Mouse (Mus musculus): ENCODE data around the gene Spata7.
"Not testable (repeated sequence)": the region's sequence is repeated elsewhere in the genome, so short reads cannot be mapped to it uniquely, and the experiment has no call there.

Gene Spata7

DNA sequence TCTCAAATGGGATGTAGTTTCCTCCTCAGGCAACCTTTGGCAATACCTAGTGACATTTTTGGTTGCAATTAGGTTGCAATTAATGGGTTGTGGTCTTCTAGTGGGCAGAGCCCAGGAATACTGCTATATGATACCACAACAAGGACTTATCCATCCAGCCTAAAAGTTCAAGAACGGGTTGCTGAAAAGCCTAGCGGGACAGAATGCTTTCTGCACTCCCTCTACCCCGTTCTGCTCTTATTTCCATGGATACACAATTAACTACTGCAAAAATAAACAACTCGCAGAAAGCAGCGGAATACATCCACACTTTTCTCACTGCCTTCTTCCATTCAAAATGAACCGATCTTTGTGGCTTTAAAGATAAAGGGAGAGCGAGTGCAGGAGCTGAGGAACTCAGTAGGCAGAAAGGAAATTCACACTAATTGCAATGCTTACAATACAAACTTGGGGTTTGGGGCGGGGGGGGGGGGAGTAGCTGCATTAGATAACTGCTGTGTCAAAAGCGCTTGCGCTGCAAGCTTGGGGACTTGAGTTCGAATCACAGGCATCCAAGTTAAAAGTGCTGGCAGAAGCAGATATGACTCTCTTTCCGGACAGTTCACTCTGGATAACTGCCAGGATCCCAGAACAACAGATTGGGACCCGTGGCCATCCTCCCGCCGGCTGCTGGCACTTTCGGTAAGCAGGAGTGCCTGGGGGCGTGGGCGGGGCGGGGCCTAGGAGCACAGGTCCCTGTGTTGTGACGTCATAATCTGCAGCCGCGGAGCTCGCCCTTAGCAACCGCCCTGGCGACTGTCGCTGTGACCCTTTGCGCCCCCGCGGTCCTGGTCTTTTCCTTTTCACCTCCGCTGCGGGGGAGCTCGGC is at the start of gene Spata7:
Gene Spata7, plus strand, starts transcription at position 766 of the 868 bp plus-strand sequence.
- DNase-seq = peak; percentile 65 to 69

DNA sequence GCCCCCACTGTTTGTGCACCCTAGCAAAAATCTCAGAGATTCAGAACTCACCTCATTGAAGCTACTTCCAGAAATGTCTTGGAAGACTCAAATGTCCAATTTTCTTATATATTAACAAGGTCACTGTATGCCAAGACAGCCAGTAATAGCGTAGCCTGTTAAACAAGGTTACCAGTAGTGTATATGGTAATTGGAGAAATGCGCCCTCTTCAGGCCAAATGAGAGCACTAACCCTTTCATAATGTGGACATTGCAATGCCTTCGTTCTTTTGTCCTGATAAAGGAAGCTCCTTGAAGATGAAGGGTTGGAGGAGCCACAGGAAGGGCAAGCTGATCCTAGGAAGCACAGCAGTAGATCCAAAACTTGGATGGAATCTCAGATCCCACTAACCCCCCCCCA is 42.7 kb upstream of the Spata7 start:
- peak in 1 of 2 experiments; percentile 22 for DNase-seq

DNA sequence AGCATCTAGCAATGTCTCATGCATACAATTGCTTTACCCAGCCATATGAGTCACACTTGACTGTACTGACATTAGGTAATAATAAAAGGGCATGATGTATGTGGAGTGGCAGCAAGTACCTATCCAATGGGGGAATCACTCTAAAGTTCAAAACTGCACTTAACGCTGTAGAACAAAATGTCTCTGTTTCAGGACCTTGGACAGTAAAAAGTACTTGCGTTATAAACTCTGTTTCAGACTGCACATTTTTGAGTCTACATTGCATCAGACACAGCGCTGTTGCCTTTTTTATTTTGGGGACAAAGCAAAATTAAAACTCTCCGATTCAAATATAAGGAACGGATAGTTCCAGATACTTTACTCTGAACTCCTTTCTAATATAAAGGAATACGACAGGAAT is 39.4 kb upstream of the Spata7 start:
- DNase-seq = no peak

DNA sequence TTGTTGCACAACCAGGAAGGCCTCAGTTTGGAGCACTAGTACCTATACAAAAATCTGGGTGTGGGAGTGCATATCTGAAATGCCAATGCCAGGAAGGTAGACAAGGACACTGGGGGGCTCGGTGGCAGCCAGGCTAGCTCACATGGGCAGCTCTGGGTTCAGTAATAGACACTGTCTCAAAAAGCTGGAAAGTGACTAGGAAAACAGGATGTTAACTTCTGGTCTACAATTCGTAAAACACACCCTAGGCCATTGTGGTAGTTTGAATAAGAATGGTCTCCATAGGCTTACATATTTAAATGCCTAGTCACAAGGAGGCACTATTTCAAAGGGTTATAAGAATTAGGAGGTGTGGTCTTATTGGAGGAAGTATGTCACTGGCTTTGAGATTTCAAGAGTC is 36.9 kb upstream of the Spata7 start:
- DNase-seq = no peak

DNA sequence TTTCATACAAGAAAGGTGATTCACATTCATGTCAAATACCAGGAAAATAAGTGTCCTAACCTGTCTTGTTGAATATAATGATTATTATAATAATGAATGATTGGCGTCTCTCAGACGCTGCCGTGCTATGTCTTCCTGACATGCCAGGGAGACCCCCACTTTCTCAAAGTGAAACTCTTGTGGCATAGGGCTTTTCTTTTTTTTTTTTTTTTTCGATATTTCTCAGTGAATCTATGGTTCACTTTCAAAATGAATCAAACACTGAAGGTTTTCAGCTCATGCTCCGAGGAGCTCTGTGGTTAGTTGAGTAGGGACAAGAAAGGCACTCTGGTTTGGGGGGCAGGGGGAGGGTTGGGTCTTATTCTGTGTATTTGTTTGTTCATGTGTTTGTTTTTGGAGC is 27.1 kb upstream of the Spata7 start:
- no peak for DNase-seq

DNA sequence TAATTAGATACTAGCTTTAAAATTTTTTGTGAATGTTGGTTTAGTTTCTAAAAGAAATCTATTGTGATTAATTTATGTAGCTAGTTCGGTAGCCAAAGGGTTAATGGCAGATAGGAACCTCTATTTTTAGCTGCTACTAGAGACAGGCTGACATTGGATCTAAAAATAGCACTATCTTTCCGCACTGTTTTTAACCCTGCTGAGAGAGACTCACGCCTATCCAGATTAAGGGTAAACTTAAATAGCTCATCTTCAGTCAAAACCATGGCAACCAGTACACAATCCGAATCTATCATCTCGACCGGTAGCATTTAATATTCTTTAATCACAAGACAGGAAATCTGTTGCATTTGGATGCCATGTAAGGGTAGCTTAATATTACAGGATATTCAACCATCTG is 25.8 kb upstream of the Spata7 start:
- DNase-seq = no peak

DNA sequence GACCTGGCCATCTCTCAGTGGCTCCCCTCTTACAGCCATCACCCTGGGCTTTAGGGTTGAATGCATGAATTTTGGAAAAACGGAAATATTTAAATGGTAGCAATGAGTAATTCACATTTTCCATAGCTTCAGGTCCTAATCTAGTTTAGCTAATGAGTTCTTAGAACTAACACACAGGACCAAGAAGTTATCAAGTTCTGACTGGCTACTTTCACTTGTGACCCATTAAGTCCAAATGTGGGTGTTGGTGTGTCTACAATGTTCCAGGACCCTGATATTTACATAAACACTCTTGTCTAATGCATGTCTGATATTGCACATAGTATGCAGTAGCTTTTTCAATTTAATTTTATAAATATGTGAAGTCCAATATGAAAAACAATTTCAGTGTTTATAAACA is 22.7 kb upstream of the Spata7 start:
- no peak for DNase-seq

DNA sequence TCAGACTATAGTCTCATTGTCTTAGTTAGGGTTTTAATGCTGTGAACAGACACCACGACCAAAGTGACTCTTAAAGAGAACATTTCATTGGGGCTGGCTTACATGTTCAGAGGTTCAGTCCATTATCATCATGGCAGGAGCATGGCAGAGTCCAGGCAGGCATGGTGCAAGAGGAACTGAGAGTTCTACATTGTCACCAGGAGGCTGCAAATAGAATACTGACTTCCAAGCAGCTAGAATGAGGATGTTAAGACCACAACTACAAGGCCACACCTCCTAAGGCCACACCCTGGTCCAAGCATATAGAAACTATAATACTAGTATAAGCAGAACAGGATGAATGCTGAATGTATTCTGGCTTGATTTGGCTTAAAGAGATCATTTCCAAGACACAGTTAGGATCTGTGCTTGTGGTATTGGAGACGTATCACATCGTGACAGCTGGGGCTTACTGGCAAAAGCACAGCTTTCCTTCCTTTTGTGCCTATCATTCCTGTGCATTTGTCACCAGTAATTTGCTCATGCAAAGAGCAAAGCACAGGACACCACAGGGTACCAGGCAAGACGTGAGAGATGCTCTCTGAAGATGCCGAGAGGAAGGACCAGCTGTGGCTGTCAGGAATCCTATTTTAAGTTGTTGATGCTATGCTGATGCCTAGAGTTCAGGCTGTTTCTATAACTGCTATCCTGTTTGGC is 21.2 kb upstream of the Spata7 start:
- DNase-seq = no peak

DNA sequence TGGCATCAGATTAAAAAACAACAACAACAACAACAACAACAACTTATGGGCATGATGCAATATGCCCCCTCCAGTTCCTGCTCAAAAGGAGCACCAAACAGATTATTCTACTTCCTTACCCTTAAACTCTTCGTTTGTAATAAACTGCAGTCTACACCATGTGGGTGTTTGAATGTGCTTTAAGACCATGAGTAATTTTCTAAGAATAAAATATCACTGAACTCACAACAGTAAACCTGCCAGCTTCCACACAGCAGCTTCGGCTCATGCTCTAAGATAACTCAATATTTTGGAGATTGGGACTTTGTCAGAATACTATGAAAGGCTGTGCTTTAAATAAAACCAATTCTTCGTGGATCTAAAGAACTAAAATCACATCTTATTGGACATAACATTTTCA is 17.6 kb upstream of the Spata7 start:
- DNase-seq = no peak

DNA sequence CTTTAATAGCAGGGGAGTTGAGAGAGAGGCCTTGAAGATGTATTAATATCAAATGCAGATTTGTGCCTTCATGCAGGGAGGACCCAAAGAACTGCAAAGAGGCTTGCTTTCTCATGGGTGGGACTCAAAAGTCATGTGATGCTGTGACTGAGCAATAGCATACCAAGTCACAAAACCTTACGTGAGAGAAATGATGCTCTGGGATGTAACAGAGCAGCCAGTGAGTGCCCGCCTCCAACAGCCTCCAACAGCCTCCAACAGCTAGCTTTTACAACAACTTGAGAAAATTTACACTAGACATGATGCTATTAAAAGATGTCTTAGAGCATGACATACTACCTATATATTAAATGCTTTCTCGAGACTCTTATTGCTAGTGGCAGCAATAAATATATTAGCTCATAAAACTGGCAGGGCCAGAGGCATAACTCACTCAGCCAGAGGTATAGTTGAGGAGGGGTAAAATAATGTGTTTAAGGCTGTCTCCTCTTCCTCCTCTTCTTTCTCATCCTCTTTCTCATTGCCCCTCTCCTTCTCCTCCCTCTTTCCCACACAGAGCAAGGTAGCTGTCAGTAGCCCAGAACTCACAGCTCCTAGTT is 12.9 kb upstream of the Spata7 start:
- DNase-seq = no peak

DNA sequence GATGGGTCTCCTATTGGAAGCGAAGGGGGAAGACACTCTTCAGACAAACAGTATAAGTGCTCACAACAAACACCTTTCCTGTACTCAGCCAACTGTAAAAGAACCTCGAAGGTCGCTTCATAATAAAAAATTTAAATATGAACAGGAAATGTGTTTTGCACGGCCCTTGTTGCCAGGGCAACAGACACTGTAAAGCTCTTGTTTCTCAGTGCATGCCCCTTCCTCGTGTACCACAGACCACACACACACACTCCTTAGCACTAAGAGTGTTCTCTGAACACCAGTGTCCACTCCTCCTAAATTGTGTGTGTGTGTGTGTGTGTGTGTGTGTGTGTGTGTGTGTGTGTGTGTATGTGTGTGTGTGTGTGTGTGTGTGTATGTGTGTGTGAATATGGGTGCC is 12.2 kb upstream of the Spata7 start:
- DNase-seq = no peak

DNA sequence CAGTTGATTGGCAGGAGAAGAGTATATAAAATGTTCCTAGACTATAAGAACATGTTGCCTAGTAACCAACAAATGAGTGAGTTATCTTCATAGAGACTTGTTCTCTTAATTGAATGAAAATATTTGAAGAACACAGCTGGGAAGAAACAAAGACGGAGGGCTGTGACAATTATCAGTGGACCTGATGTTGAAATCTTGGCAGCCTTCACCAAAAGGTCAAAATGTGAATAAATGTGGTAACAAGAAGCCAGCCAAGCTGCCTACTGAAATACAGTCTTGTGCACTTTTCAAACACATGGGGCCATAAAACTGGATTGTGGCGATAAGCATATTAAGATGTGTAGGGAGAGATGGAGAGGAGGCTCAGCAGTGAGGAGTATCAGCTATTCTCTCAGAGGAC is 8.5 kb upstream of the Spata7 start:
- no peak for DNase-seq

DNA sequence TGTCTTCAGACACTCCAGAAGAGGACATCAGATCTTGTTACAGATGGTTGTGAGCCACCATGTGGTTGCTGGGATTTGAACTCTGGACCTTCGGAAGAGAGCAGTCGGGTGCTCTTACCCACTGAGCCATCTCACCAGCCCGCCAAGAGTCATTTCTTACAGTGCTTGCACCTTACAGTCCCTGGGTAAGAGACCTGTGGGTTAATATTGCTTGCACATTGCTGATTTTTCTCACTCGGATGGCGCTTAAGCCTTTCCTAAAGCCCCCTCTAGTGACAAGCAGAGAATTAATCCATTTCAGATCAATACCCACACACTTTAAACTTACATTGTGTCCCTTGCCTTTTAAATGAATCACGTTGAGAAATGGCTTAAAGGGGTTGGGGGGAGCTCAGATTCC is 7.0 kb upstream of the Spata7 start:
- not testable (repeated sequence) for DNase-seq

DNA sequence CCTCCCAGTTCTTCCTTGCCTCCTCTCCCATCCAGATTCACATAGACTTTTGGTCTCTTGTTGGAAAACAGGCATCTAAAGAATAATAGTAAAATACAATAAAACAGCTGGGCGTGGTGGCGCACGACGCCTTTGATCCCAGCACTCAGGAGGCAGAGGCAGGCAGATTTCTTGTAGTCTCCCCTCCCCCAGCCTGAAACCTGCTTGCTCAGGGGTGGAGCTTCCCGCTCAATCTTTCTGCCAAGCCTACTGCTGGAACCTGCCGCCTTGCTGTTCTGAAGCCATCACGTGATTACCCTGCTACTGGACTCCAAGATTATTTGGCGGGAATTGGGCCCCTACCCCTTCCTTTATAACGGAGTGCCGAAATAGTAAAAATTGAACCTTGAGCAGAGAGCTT is 4.7 kb upstream of the Spata7 start:
- not testable (repeated sequence) for DNase-seq

DNA sequence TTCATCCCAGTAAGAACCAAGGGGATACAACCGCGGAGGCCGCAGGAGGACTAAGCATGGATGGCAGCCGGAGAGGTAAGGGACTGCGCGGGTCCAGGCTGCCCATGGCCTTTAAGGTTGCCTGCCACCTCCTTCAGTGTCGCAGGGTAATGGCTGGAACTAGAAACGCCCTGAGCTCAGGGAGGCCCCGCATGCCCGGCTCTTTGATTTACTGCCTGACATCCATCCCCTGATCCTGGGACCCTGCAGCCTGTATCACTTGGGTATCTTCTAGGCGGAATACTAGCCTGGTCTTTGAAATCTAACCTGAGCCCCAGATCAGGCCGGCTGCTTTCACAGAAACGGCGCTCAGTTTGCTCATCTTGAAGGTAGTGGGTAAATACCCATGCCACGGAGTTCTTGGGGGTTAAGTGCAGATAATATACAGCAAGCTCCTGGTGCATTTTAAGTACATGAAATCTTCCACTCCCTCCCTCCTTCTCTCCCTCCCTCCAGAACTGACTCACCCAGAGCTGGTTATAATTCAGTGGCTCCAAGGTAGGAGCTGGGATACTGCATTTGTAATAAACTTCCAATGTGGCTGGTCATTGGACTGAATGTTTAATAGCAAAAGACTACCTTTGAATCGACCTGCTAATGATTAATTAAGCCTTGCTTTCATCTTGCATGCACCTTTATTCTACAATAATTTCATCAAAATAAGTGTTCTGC is 458 bp downstream of the Spata7 start:
- no peak for DNase-seq

DNA sequence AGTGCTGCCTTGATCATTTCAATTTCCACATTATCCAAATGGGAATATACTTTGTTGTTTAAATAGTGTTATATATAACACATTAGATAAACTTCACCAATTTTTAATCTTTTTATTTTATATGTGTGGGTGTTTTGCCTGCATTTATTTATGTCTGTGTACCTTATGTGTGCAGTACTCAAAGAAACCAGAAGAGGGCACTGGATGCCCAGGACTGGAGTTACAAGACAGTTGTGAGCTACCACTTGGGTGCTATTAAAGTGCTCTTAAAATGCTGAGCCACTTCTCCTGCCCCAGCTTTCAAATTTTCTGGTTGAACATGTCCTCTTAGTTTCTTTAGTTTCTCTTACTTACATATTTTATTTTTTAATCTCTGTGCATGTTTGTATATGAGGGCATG is 16.9 kb downstream of the Spata7 start:
- no peak for DNase-seq

DNA sequence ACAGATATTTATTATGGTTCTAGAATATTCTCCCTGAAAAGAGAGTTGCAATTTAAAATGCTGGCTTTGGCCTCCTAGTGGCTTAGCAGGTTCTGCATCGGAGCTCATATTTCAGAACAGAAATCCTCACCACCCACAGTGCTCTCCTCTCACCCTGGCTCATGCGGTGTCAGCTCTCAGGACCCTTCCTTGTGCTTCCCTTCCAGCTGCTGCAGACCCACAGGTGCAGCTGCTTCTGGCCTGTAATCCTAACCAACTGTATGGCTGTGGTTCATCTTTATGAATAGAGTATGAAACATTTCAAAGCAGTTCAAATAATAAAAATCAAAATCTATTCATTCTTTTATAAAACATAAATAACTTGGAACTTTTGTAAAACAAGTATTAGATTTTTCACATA is 28.9 kb downstream of the Spata7 start:
- no peak for DNase-seq

DNA sequence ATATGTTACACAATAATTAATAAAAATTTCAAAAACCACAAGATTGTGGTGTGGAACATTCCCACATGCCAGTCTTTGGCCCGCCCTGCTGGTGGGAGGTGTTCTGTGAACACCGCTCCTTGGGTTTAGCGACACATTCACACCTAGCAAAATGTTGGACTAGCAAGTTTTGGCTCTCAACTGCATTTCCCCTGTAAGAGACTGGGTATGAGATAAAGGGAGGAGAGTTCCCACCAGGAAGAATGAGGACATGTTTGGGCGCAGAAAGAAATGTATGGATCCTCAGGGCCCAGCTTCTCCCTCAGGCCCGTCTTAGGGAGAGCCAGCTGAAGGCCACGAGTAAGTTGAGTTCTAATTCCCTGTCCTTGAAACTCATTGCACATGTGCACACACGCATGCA is 34.7 kb downstream of the Spata7 start:
- DNase-seq = no peak

DNA sequence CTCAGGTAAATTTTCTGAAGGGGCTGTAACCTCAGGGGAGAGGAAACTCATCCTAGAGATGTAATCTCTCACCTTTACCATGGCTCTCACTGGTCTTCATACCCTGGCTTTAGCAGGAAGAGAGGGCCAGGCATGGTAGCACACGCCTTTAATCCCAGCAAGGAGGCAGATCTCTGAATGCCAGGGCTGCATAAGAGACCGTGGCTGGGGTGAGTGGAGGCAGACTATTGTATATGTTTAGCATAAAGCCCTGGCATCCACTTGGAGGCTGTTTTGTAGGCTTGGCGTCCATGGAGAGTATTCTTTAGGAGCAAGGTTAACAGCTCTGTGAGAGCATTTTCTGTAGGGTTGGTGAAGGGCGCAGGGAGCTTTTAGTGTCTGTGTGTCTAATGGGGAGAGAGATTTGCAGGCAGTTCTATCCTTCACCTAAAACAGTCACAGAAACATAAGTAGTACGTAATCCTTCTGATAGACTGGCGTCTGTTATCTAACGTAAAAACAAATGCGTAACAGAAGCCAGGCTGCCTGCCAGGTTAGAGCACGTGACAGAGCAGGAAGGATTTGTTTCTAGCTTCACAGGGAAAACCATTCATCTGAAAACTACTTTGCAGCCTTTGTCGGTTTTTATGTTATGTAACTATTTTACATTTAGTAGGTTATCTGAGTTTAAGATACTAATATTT is 40.3 kb downstream of the Spata7 start:
- no peak for DNase-seq

DNA sequence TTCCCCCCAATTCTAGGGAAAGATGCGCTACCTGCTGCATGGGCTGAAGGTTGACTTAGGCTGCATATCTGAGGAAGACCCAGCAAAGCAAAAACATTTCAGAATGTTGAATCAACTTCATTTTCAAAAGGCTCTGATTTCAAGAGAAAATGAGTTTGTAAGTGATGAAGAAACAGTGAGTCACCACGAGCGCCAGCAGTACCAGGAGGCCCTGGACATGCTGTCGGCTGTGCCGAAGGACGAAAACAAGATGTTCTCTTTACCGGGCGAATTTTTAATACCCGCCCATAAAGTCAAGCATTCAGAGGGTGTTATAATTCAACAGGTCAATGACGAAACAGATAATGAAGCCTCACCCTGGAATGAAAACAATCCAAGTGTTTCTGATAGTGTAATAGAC is 41.1 kb downstream of the Spata7 start:
- no peak for DNase-seq

DNA sequence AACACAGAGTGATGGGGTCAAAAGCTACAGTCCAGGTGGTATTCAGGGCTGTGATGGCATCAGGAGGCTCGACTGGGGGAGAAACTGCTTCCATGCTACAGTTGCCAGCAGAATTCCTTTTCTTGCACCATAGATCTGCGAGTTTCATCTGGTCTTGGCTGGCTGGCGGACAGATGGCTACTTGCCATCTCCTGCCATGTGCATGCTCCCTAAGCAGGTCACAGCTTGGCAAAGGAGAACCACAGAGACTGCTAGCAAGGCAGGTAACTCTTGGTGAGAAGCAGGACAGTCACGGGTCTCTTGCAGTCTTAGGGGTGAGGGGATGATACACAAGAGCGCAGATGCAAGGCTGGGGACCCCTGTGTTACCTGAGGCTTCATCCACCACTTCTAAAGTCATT is 41.9 kb downstream of the Spata7 start:
- DNase-seq = no peak

DNA sequence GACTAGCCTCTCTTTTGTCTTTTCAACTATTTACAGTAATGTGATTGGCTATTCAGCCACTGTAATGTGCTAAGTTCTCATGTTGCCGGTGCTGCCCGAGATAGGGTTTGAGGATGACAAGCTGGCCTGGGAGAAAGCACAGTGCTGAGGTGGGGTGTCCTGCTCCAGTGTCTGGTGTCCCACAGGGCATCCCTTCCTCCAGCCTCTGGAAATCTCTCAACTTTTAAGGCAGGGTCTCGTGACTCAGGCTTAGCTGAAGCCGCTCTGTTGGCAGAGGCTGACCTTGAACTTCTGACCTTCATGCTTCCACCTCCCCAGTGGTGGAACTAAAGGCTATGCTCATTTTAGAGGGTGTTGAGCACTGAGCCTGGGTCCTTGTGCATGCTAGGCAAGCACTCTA is 42.5 kb downstream of the Spata7 start:
- DNase-seq = no peak

DNA sequence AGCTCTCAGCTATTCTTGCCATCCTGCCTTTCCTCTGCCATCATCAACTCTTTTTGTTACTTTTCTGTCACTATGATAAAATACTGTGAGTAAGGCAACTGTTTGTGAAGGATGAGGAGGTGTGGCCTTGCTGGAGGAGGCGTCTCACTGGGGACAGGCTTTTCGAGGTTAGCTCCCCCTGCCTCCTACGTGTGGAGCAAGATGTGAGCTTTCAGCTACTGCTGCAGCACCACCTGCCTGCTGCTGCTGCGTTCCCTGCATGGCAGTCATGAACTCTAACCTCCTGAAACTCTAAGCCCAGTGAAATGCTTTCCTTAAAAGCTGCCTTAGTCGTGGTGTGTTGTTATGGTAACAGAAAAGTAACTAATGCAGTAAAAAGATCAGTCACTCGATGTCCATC is 45.9 kb downstream of the Spata7 start:
- no peak for DNase-seq

Data from spleen, adult 18-20 months (tissue).